Mouse (Mus musculus) naive thymus-derived CD4-positive, alpha-beta T cell, adult 2 months (primary cell): ENCODE results near the gene Smc4.
"Not testable (repeated sequence)": the region's sequence is repeated elsewhere in the genome, so short reads cannot be mapped to it uniquely, and the experiment has no call there.

Experiments used
- DNase-seq: peaks from one replicate; pipeline ENCODE4 v3.0.0-alpha.2; 2011; ENCODE audit warnings: low read depth

Smc4 gene

GRCm38 (mm10) chr3:69017181-69017580, 12.6 kb downstream of the Smc4 start:
- DNase-seq, result no peak

- not testable (repeated sequence) for DNase-seq
Observed at GRCm38 (mm10) chr3:69018635-69019034, 14.1 kb downstream of the Smc4 start.

- peak; percentile 62 for DNase-seq
Observed at GRCm38 (mm10) chr3:69020285-69020684, 15.7 kb downstream of the Smc4 start.

GRCm38 (mm10) chr3:69020764-69021163, 16.2 kb downstream of the Smc4 start:
- no peak for DNase-seq

DNA sequence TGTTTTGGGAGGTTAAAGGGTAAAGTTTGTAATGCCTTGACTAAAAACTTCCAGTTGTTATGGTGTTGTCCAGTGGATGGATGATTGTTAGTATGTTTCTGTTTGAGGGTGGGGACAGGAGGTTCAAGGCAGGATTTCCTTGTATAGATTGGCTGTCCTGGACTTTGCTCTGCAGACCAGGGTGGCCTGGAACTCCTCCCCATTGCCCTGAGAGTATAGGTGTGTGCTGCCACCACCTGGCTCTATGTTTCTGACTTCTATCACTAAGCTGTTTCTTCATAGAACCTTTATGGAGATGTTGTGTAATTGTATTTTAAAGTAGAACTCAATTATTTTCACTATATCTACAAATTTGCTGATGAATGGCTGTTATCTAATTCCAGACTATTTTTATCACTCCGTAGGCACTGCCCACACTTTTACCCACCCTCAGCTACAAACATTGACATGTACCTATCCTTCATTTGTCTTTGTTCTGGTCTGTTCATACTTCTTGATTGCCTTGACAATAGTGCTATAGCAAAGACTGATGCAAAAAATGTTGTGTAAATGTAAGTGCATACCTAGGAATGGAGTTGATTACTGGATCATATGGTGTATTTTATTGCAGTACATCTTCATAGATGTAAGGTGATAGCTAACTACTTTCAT, 21.7 kb downstream of the Smc4 start:
- DNase-seq, result peak; percentile 39

- no peak for DNase-seq
Observed at GRCm38 (mm10) chr3:69040105-69040504, 35.6 kb downstream of the Smc4 start.

GRCm38 (mm10) chr3:69041298-69041697, 36.8 kb downstream of the Smc4 start:
- DNase-seq, result peak; percentile 57

DNA sequence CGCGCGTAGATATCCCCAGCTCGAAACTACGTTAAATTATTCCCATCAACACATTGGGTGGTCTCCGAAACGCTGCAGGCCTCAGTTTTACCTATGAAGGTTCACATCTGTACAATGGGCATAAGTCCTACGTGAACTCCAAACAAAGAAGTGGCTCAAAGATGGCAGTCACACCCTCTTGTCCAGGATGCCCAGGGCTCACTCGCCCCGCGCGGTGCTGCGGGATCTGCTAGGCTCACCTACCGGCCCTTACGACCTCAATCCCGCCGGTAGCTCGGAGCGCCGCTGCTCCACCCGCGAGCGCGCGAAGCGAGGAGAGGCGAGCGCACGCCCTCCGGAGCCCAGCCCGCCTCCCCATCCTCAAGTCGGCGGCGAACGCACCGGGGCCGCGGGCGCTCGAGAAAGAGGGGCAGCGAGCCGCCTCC, 39.6 kb downstream of the Smc4 start:
- no peak for DNase-seq

GRCm38 (mm10) chr3:69044645-69045399, 40.3 kb downstream of the Smc4 start, which contains the start of gene Trim59:
TSS of gene Trim59 (minus strand) at chr3:69044755.
- peak; percentile 90 for DNase-seq

- no peak for DNase-seq
Observed at GRCm38 (mm10) chr3:69045400-69045703, 40.8 kb downstream of the Smc4 start.

DNA sequence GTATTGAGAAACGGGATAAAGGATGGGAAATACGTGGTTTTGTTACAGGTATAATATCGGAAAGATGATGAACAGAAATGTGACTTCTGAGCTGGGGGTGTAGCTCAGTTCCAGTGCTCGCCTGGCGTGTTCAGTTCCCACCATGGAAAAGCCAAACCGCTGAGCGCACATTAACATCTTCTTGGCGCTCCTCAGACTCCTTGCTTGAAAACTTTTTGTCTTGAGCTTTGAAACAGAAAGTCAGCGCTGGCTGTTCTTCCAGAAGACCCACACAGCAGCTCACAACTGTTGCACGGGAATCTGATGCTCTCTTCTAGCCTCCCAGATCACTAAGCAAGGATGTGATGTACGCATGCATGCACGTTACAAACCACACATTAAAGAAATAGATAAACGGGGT, 41.2 kb downstream of the Smc4 start:
- no peak for DNase-seq

DNA sequence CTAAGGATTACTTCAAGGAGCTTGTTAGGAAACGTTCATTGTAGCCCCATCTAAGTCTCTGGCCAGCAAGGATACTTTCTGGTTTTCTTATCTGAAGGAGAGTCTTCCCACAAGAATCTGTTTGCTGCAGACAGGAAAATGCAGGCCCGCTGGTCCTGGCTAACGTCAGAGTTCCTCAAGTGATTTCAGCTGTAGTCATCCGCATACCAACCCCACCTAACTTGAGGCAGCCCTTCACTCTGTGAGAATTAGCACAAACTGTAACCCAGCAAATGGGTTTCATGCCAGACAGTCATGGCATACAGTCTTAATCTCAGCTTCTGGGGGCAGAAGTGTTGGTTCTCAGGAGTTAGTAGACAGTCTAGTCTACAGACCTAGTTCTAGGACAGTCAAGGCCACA, 42.0 kb downstream of the Smc4 start:
- DNase-seq, result no peak

DNA sequence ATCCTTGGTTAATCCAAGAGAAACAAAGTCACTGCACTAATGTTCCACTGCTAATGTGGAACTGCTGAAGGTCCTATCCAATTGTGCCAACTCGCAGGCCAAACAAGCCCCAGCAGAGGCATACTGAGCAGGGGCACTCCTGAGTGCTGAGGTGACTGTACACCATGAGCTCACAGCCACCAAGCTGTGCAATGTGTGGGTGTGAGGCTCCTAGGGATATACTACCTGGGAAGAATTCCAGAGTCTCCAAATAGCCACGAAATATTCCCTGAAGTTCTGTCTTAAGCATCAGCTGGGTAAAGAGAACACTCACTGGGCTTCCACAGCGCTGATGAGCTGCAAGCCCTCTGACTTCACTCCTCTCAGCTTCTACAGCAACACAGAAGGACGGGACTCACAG, 43.1 kb downstream of the Smc4 start:
- DNase-seq, result no peak

- no peak for DNase-seq
Observed at GRCm38 (mm10) chr3:69049011-69049410, 44.5 kb downstream of the Smc4 start.

- DNase-seq, result no peak
Observed at GRCm38 (mm10) chr3:69051894-69052293, 47.4 kb downstream of the Smc4 start.

- no peak for DNase-seq
Observed at GRCm38 (mm10) chr3:69054760-69055432, 50.4 kb downstream of the Smc4 start.

- DNase-seq, result no peak
Observed at GRCm38 (mm10) chr3:69055871-69056270, 51.3 kb downstream of the Smc4 start.

- no peak for DNase-seq
Observed at GRCm38 (mm10) chr3:69060672-69061071, 56.1 kb downstream of the Smc4 start.

DNA sequence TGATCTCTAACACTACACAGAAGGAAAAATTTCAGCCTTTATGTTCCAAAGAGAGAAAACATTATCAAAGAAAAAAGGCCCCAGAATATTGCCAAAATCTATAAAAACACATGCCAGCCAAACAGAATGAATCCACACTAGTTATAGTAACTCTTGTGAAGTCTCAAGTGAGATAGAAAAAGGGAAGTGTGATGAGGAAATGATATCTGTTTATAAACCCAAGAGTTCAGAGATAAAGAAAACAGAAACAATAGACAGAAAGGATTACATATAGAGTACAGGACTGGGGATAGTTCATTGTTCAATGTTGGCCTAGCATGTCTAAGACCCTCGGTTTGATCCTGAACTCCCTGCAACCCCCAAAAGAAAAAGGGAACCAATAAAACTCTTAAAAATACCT, 58.2 kb downstream of the Smc4 start:
- no peak for DNase-seq

GRCm38 (mm10) chr3:69064005-69064404, 59.5 kb downstream of the Smc4 start:
- peak; percentile 71 for DNase-seq
